Mouse (Mus musculus): ENCODE results near the gene Ccdc77.

Gene Ccdc77

DNA sequence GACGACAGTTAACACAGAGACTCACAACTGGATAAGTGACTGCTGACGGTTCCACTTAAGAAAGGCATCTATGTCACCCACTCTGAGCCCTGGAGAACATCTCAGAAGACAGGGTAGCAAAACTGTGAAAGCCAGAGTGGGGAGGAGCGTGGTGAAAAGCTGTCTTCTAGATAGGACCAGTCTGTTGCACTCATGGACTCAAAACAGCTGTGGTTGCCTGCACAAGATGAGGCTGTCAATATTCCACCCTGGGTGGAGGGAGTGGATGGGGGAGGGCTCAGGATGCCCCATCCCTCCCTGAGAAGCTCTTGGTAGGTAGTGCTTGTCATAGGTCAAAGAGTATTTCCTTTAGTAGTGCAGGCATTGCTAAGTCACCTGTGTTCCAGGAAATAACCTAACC is 54.4 kb downstream of the Ccdc77 start:
- WGBS = 65% methylated on average over 3 of the region's 3 CpGs

DNA sequence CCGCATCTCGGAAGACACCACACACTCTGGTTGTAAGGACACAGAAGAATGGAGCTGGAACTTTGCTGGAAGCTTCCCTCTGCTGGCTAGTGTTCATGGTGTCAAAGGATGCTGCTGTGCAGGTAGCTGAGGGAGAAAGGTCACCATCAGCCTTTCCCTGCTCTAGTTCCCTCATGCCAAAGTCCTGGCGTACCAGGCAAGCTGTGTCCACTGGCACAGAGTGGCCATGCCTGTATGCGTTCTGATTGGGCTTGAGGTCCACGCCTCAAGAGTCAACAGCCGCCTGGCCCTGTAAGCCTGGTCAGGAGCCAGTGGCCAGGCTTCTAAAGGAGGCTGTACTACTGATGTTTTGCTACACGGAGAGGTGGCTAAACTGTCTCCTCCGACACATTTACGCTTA is 54.8 kb downstream of the Ccdc77 start:
- WGBS = 75% methylated on average over 9 of the region's 9 CpGs

DNA sequence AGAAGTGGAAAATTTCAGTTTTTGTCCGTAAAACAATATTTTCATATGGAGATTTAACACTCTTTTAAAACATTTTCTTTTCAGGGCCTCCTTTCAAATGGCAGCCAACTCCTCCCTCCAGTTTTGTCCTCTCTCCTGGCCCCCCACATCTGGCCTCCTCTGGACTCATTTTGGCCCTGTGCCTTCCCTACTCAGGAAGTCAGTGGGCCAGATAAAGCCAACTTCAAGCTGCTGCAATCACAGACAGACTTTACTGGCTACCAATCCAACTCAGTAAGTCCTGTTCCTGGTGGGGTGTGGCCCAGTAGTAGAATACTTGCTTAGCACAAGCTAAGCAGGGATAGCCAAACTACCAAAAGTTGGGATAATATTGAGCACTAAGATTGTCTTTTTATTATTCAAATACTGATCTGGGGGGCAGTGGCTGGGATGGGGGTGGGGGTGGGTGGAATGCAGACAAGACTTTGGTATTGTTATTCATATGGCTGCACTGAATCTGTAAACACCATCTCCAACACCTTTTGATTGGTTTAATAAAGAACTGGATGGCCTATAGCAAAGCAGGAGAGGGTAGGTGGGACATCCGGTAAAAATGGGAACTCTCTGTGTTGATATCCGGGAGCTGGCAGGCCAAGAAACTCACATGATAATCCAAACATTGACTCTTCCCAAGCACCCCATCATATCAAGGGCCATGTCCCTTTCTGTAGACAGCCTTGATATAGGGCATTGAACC is 57.1 kb downstream of the Ccdc77 start:
- WGBS = 85% methylated on average over 3 of the region's 3 CpGs

GRCm38 (mm10) chr6:120302755-120303316 is 61.3 kb downstream of the Ccdc77 start:
- WGBS = 27% methylated on average over 16 of the region's 16 CpGs

DNA sequence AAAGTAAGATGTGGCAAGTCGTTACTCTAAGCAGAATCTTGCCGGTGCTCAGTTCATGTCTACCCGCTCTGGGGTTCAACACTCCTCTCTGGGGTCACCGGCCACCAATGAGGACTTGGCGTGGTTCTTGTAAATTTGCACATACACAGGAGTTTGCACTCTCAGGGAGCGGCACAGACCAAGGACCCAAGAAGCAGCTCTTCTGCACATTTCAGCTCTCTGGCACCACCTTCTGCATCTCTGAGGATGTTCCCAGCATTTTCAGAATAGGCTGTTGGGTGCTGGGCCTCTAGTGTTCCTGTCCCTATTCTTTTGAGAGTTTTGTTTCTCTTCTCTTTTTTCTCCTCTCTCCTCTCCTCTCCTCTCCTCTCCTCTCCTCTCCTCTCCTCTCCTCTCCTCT is 63.0 kb downstream of the Ccdc77 start:
- 24% methylated on average over 6 of the region's 6 CpGs for WGBS

GRCm38 (mm10) chr6:120296589-120296988 is 67.6 kb downstream of the Ccdc77 start:
- WGBS = 91% methylated on average over 2 of the region's 2 CpGs

DNA sequence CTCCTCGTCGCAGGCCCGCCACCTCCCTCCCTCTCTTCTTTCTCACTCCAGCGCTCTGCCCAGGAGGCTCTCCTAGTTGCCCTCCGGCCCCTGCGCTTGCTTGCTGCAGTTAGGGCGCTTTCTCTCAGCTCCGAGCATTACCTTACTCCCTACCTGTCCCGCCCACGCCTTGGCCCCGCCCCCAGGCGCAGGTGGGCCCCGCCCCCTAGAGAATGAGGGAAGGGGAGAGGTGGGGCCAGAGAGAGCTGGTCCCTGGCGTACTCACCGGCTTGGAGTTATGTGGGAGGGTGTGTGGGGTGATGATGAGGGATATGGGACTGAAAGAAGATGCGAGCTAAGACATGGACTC is 69.4 kb downstream of the Ccdc77 start:
- 2% methylated on average over 16 of the region's 16 CpGs for WGBS

DNA sequence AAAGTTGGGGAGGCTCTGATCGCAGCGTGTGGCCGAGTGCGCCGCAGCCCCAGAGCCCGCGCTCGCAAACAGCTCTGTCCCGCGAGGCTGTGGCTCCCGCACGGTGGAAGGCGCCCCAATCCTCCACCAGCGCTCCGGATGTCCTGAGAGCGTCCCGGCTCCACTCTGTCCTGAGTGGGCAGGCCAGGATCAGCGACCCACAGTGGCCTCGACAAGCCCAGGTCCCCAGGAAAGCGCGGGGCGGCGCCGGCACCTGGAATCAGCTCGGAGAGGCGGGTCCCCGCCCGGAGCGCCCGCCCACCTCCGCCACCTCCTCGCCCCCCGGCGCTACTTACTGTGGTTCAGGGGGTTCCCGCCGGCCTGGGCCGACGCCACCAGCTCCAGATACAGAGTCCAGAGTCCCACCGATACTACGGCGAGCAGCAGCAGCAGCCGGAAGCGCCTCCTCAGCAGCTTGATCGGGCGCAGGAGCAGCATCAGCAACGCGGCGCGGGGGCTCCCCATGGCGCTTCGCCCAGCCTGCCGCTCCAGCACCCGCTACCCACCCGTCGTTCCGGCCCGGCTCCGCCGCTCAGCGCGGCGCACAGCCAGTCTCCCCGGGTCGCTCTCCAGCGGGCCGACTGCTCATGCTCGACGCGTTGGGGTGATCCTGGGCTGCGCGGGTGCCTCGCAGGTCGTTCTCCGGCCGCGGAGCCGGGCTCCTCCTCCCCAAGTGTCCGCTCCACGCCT is 70.0 kb downstream of the Ccdc77 start, which contains the start of the genes D330020A13Rik and B4galnt3:
Gene D330020A13Rik, plus strand, starts transcription at position 309 of the 729 bp plus-strand sequence.
Gene B4galnt3, minus strand, starts transcription at position 504 of the 729 bp plus-strand sequence.
- WGBS = 1% methylated on average over 77 of the region's 79 CpGs

DNA sequence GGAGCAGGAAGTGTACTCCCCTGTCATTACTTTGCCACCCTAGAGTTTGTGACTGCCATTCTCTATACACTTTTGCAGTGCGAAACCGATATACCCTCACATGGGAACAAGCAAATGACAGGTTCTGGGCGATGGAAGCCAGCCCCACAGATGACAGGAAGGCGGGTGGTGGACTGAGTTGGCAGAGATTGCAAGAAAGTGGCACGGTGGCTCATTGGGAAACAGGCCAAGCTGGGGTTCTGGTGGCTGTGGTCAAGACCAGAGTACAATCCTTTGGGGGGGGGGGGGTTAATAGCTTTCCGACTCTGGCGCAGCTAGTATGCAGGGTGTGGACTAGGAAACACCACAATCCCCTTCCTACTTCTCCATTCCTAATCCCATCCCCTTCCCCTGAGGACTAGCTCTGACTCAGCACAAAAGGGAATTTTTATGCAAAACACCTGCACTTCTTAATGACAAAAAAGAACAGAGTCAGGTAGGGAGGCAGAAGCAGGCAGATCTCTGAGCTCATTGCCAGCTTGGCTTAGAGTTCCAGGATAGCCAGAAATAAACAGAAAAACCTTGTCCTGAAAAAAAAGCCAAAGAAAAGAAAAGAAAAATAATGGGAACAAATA is 72.7 kb downstream of the Ccdc77 start:
- WGBS = 80% methylated on average over 7 of the region's 7 CpGs

- 91% methylated on average over 4 of the region's 4 CpGs for WGBS
Observed at GRCm38 (mm10) chr6:120289430-120289829, 74.7 kb downstream of the Ccdc77 start.

DNA sequence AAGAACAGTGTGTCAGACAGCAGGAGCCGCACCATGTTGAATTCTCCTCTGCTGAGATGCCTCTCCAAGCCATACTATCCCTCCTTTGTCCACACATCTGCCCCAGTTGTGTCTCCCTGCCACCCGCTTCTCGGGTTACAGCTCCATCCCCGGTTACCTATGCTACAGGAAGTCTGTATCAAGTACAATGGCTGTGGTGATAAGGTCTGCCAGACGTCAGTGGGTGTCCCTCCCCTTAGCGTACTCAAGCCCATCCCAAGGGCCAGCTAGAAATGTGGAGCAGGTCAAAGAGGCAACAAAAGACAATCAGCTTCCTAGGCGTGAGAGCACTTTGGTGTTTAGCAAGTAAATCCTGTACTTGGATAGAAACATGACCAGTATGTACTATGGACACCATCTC is 75.6 kb downstream of the Ccdc77 start:
- 59% methylated on average over 7 of the region's 7 CpGs for WGBS

DNA sequence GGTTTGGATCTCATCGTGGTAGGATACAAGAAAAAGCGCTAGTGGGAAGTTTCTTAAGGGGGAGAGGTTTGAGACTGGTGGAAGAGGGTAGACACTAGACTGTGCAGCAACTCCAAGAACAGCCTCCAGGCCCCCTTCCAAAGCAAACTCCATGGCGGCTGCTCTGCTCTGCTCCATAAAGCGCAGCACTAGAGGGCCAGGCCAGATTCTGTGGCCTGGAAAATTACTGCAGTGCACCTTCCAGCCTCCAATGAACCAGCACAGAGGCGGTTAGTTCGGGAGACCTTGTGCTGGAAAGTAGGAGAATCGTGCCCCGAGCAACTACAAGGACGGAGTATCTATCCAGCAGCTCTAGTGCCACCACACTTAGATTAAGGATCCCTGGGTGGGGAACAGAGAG is 76.9 kb downstream of the Ccdc77 start:
- WGBS = 96% methylated on average over 9 of the region's 9 CpGs

GRCm38 (mm10) chr6:120276874-120277449 is 87.2 kb downstream of the Ccdc77 start:
- WGBS = 86% methylated on average over 7 of the region's 7 CpGs

DNA sequence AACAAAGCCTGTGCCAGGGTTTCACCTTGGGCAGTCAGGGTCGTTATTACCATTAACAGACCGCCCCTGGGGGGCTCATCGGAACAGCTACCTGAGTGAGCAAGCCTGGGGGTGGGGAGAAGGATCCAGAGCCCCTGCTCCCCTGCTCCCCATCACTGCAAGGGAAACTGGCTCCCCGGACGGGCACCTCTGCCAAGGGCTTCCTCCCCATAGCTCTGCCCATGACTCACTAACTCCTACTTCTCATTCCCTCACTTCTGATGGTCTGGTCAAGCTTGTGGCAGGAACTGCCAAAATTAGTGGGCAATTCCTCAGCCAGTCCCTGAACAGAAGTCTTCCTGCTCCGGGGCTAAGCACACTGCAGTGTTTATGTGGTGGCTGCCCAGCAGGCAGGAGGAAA is 88.9 kb downstream of the Ccdc77 start:
- 44% methylated on average over 6 of the region's 6 CpGs for WGBS

- WGBS = 59% methylated on average over 4 of the region's 4 CpGs
Observed at GRCm38 (mm10) chr6:120274887-120275286, 89.3 kb downstream of the Ccdc77 start.
